Mouse (Mus musculus) myocyte (in vitro differentiated cells): ENCODE results near the gene Efcab12. TPM values are rescaled to one million over a fixed set of nuclear protein-coding genes. Genes with fewer than 3 reads are reported as not detected.

Experiments
- H3K27me3 ChIP-seq: one replicate; pipeline ENCODE4 v1.6.1; 2011; ENCODE audit not compliant: control insufficient read depth, insufficient read depth, insufficient read length
- H3K36me3 ChIP-seq: one replicate; pipeline ENCODE4 v1.6.1; 2011; ENCODE audit not compliant: control insufficient read depth, insufficient read depth
- H3K4me2 ChIP-seq: one replicate; pipeline ENCODE4 v1.6.1; 2011; ENCODE audit warnings: low read depth, control low read depth
- H3K4me3 ChIP-seq: one replicate; pipeline ENCODE4 v1.5.1; 2011; ENCODE audit warnings: mild to moderate bottlenecking, control low read depth, moderate library complexity
- H3K79me2 ChIP-seq: one replicate; pipeline ENCODE4 v1.6.1; 2011; ENCODE audit not compliant: control insufficient read depth, insufficient read depth
- H3ac ChIP-seq: one replicate; pipeline ENCODE4 v1.6.1; 2011; ENCODE audit not compliant: control insufficient read depth, insufficient read length
- CEBPB ChIP-seq: IDR thresholded peaks from 2 replicates; pipeline ENCODE4 v1.6.1; 2011; ENCODE audit warnings: mild to moderate bottlenecking, moderate library complexity; ENCODE audit not compliant: poor library complexity, insufficient read depth, severe bottlenecking
- E2F4 ChIP-seq: IDR thresholded peaks from one replicate; pipeline ENCODE4 v1.6.1; 2011; ENCODE audit warnings: mild to moderate bottlenecking, control low read depth, moderate library complexity; ENCODE audit not compliant: insufficient read depth
- MAX ChIP-seq: IDR thresholded peaks from one replicate; pipeline ENCODE4 v1.6.1; 2011; ENCODE audit warnings: low read depth, mild to moderate bottlenecking, control low read depth
- MYOD1 ChIP-seq, 3 experiments: IDR thresholded peaks; one replicate each; pipeline ENCODE4 v1.6.1; 2011; ENCODE audit warnings: control low read depth in 2 of 3, low read depth in 2 of 3, mild to moderate bottlenecking in 2 of 3, moderate library complexity in 1 of 3; ENCODE audit not compliant: insufficient read length in 2 of 3, control insufficient read depth in 1 of 3
- MYOG ChIP-seq, 3 experiments: IDR thresholded peaks; one replicate each; pipeline ENCODE4 v1.6.1; 2011; ENCODE audit warnings: control low read depth in 2 of 3, low read depth in 2 of 3, mild to moderate bottlenecking in 2 of 3; ENCODE audit not compliant: insufficient read length in 2 of 3, control insufficient read depth in 1 of 3, insufficient read depth in 1 of 3
- POLR2A ChIP-seq: IDR thresholded peaks from one replicate; pipeline ENCODE4 v1.6.1; 2011; ENCODE audit warnings: low read depth, mild to moderate bottlenecking, control low read depth, moderate library complexity; ENCODE audit not compliant: insufficient read length
- POLR2AphosphoS2 ChIP-seq: IDR thresholded peaks from one replicate; pipeline ENCODE4 v1.6.1; 2011; ENCODE audit warnings: low read depth, control low read depth; ENCODE audit not compliant: insufficient read length
- REST ChIP-seq: IDR thresholded peaks from one replicate; pipeline ENCODE4 v1.6.1; 2011; ENCODE audit warnings: mild to moderate bottlenecking, control low read depth, moderate library complexity; ENCODE audit not compliant: insufficient read depth, insufficient read length
- SRF ChIP-seq: IDR thresholded peaks from one replicate; pipeline ENCODE4 v1.6.1; 2011; ENCODE audit warnings: low read depth; ENCODE audit not compliant: control insufficient read depth, insufficient read length
- TCF12 ChIP-seq: IDR thresholded peaks from one replicate; pipeline ENCODE4 v1.6.1; 2011; ENCODE audit warnings: mild to moderate bottlenecking, control low read depth; ENCODE audit not compliant: poor library complexity, insufficient read depth, severe bottlenecking
- TCF3 ChIP-seq: IDR thresholded peaks from one replicate; pipeline ENCODE4 v1.6.1; 2011; ENCODE audit warnings: low read depth, control low read depth; ENCODE audit not compliant: insufficient read length
- USF1 ChIP-seq: IDR thresholded peaks from one replicate; pipeline ENCODE4 v1.6.1; 2011; ENCODE audit warnings: low read depth, mild to moderate bottlenecking, control low read depth, moderate library complexity
- polyA plus RNA-seq: library from polyadenylated mRNA; unstranded; fragments of >200 nt; fragmentation: generic; extraction: Trizol; gene quantifications from one replicate; pipeline ENCODE4 v1.2.1, GENCODE M21; 2012; ENCODE audit warnings: missing spikeins

The Efcab12 gene
- polyA plus RNA-seq, 1 experiment: not detected

DNA sequence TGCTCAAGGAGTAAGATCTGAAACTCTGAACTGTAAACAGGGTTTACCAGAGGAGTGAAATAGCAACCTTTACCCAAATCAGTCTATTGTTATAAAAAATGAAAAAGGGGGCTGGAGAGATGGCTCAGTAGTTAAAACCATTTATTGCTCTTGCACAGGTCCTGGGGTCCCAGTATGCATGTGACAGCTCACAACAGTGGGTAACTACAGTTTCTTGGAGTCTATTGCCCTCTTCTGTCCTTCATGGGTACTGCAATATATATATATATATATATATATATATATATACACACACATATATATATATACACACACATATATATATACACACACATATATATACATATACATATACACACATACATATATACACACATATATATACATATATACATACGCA lies 65.6 kb downstream of the Efcab12 start:
- TF ChIP-seq TCF3 (no peak), REST (no peak), POLR2AphosphoS2 (no peak), MYOG (IDR thresholded peaks at IDR 0.05; ENCODE audit: control insufficient read depth in 1 of 3, insufficient read depth in 1 of 3, insufficient read length in 2 of 3, low read depth in 2 of 3) (no peak), E2F4 (no peak), TCF12 (no peak), MYOD1 (IDR thresholded peaks at IDR 0.05; ENCODE audit: control insufficient read depth in 1 of 3, insufficient read length in 2 of 3, low read depth in 2 of 3) (no peak), POLR2A (no peak), USF1 (no peak), CEBPB (no peak), SRF (no peak), MAX (no peak)
- H3K27me3 ChIP-seq: no peaks in the 10 kb centered on the region
- H3K36me3 ChIP-seq: no peaks in the 10 kb centered on the region
- H3ac ChIP-seq: no peak overlapping the region
- H3K4me2 ChIP-seq: no peak overlapping the region
- H3K4me3 ChIP-seq: no peak overlapping the region
- peaks cover 12% of the 10 kb centered on the region for H3K79me2 ChIP-seq

DNA sequence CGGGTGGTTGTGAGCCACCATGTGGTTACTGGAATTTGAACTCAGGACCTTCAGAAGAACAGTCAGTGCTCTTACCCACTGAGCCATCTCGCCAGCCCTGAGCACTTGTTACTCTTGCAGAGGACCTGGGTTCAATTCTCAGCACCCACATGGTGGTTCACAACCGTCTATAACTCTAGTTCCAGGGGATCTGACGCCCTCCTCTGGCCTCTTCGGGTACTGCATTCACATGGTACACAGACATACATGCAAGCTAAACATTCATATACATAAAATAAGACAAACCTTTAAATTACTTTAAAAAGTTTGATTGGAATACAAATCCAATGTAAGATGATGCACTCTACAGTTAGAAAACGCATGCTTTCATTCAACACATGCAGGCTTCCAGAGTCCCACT lies 66.0 kb downstream of the Efcab12 start:
- no peak overlapping the region for H3ac ChIP-seq
- no peak for TF ChIP-seq POLR2AphosphoS2
- TF ChIP-seq USF1: no peak
- no peak for TF ChIP-seq MYOD1 (IDR thresholded peaks at IDR 0.05; ENCODE audit: control insufficient read depth in 1 of 3, insufficient read length in 2 of 3, low read depth in 2 of 3)
- no peak for TF ChIP-seq REST
- TF ChIP-seq E2F4: no peak
- no peaks in the 10 kb centered on the region for H3K36me3 ChIP-seq
- H3K79me2 ChIP-seq: peaks cover 12% of the 10 kb centered on the region
- H3K27me3 ChIP-seq: no peaks in the 10 kb centered on the region
- no peak overlapping the region for H3K4me2 ChIP-seq
- H3K4me3 ChIP-seq: no peak overlapping the region

DNA sequence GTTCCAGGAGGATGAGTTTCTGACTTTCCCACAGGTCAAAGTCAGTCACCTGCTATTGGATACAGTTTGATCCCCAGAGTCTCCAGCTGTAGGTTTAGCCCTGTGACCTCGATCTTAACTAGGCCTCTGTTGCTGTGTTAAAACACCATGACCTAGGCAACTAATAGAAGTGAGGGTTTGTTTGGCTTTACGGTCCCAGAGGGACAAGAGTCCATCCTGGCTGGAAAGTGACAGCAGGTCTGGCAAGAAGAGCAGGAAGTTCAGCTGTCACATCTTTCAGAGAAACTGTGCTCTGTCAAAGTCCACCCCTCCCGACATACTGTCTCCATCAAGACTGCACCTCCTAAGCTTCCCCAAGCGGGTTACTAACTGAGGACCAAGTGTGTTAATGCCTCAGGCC lies 67.4 kb downstream of the Efcab12 start:
- Histone ChIP-seq H3K79me2 (no peaks in the 10 kb centered on the region), H3K4me2 (no peak overlapping the region), H3K36me3 (no peaks in the 10 kb centered on the region), H3K27me3 (no peaks in the 10 kb centered on the region), H3ac (no peak overlapping the region), H3K4me3 (no peak overlapping the region)
- TF ChIP-seq MYOD1 (IDR thresholded peaks at IDR 0.05; ENCODE audit: control insufficient read depth in 1 of 3, insufficient read length in 2 of 3, low read depth in 2 of 3) (no peak), MAX (no peak), REST (no peak), TCF12 (no peak), TCF3 (no peak), E2F4 (no peak), CEBPB (no peak), POLR2A (no peak), POLR2AphosphoS2 (no peak), SRF (no peak), USF1 (no peak), MYOG (IDR thresholded peaks at IDR 0.05; ENCODE audit: control insufficient read depth in 1 of 3, insufficient read depth in 1 of 3, insufficient read length in 2 of 3, low read depth in 2 of 3) (no peak)

DNA sequence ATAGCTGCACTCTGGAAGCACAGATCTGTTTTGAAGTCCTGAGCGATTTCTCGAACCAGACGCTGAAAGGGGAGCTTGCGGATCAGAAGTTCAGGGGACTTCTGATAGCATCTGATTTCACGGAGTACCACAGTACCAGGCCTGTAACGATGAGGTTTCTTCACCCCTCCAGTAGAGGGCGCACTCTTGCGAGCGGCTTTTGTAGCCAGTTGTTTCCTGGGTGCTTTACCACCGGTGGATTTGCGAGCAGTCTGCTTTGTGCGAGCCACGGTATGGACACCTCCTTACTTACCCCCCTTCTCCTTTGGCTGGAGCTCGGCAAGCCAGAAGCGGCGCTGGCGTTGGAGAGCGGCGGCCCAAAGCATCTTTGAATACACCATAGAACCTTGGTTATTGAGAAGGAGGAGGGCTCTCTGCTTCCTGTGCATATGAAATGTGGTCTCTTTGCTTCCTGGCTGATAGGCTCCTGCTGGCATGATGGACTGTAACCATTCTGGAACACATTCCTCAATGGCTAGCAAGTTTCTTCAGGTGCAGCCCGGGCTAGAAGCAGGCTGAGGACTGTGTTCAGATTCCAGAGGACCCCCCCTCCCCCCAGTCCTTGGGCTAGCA lies 68.0 kb downstream of the Efcab12 start:
- no peak overlapping the region for H3K4me3 ChIP-seq
- H3K79me2 ChIP-seq: no peaks in the 10 kb centered on the region
- H3ac ChIP-seq: no peak overlapping the region
- TF ChIP-seq TCF3: no peak
- no peak for TF ChIP-seq POLR2A
- TF ChIP-seq SRF: no peak
- no peak for TF ChIP-seq REST
- no peak for TF ChIP-seq E2F4
- no peak for TF ChIP-seq CEBPB
- no peak for TF ChIP-seq USF1
- TF ChIP-seq POLR2AphosphoS2: no peak
- no peak for TF ChIP-seq MAX
- no peak for TF ChIP-seq TCF12
- no peak for TF ChIP-seq MYOG (IDR thresholded peaks at IDR 0.05; ENCODE audit: control insufficient read depth in 1 of 3, insufficient read depth in 1 of 3, insufficient read length in 2 of 3, low read depth in 2 of 3)
- no peak for TF ChIP-seq MYOD1 (IDR thresholded peaks at IDR 0.05; ENCODE audit: control insufficient read depth in 1 of 3, insufficient read length in 2 of 3, low read depth in 2 of 3)
- H3K27me3 ChIP-seq: no peaks in the 10 kb centered on the region
- no peaks in the 10 kb centered on the region for H3K36me3 ChIP-seq
- no peak overlapping the region for H3K4me2 ChIP-seq

DNA sequence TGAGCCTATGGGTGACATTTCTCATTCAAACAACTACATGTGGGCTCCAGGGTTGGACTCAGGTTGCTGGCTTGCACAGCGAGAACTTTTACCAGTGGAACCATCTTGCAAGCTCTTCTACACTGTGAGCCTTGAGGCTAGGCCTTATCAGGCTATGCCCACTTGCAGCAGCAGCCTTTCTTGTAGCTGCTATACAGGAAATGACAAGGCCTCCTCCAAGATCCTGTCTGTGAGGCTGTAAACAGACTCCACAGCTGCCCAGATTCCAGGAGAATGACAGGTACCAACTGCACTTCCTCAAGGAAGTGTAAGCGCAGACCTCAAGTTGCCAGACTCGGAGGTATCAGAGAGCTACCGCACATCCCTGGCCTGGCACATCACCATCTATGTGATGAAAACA lies 70.0 kb downstream of the Efcab12 start:
- no peak overlapping the region for H3K4me3 ChIP-seq
- no peak overlapping the region for H3K4me2 ChIP-seq
- H3K79me2 ChIP-seq: no peaks in the 10 kb centered on the region
- no peaks in the 10 kb centered on the region for H3K36me3 ChIP-seq
- no peak for TF ChIP-seq MAX
- TF ChIP-seq MYOD1 (IDR thresholded peaks at IDR 0.05; ENCODE audit: control insufficient read depth in 1 of 3, insufficient read length in 2 of 3, low read depth in 2 of 3): no peak
- no peak for TF ChIP-seq POLR2A
- no peak for TF ChIP-seq POLR2AphosphoS2
- no peak for TF ChIP-seq CEBPB
- TF ChIP-seq SRF: no peak
- TF ChIP-seq REST: no peak
- no peak for TF ChIP-seq MYOG (IDR thresholded peaks at IDR 0.05; ENCODE audit: control insufficient read depth in 1 of 3, insufficient read depth in 1 of 3, insufficient read length in 2 of 3, low read depth in 2 of 3)
- no peak for TF ChIP-seq E2F4
- no peak for TF ChIP-seq TCF12
- TF ChIP-seq USF1: no peak
- no peak for TF ChIP-seq TCF3
- H3ac ChIP-seq: no peak overlapping the region
- H3K27me3 ChIP-seq: no peaks in the 10 kb centered on the region
